Comparison of ENCODE assay signal across 22 mouse cellular contexts in the genomic region with DNA sequence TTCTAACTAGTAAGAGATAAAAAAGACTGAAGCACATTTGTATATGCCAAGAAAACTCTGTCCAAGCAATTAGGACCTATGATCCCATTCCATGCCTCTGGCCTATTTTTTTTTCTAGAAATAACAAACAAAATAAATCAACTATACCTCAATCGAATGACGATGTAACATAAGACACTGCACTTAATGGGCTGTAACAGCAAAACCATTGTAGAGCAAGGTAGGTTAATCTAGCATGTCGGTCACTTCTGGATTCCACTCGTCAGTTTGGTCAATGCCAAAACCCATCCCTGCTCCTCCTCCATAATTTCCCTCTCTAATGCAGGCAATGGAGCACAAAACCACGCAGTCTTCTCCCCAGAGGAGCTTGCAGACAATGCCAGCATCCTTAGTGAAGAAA.
DNase-seq lines count a peak whose midpoint lies in the region; ATAC-seq and TF ChIP-seq lines count a peak whose summit lies in the region.
"Had no signal": no experiment of that assay in that cellular context is flagged by ENCODE, and none has a peak within 500 bp of the region (broad histone marks: within the 10 kb centered on the region; RNA-seq: fewer than 3 reads in every experiment).

No protein-coding gene starts in this region.

- ATAC-seq in hindbrain, embryonic 12.5 days (ENCODE audit: low FRiP score): peak; percentile 19; the same call in 1 of the 2 replicates
- ATAC-seq in hindbrain, embryonic 13.5 days (ENCODE audit: low FRiP score): no peak
- peak; percentile 79 for ATAC-seq in kidney, embryonic 15.5 days (replicated peaks; ENCODE audit: low FRiP score)
- ATAC-seq in kidney, postnatal 0 days (replicated peaks; ENCODE audit: low FRiP score, low read depth): 0 out of 2 replicates have a peak, but pooled peaks have one; percentile 5
- ATAC-seq: forebrain, embryonic 14.5 days had no signal

- no peak for DNase-seq in kidney, postnatal 36 days
- DNase-seq in kidney, postnatal 0 days (ENCODE audit: low spot score): peak; percentile 58
- no peak for DNase-seq in kidney, adult 2 months
- DNase-seq: adrenal gland, adult 2 months; adrenal gland, postnatal 10 days; adrenal gland, postnatal 25 days; cerebellum, adult 11 months; cerebellum, adult 18-20 months; cerebellum, adult 8-10 months; cerebellum, adult 9-11 months; cerebellum, postnatal 14 days; cerebellum, postnatal 36 days; embryo, embryonic 11 days had no signal

- WGBS in hindbrain, embryonic 12.5 days: 65% methylated on average over 5 of the region's 5 CpGs
- 58% methylated on average over 5 of the region's 5 CpGs for WGBS in hindbrain, embryonic 13.5 days
- WGBS in kidney, embryonic 15.5 days: 46% methylated on average over 5 of the region's 5 CpGs
- 42% methylated on average over 5 of the region's 5 CpGs for WGBS in kidney, postnatal 0 days
- 35% methylated on average over 5 of the region's 5 CpGs for WGBS in kidney, adult 2 months

- no peak overlapping the region for H3K27ac ChIP-seq in hindbrain, embryonic 12.5 days
- H3K27ac ChIP-seq in hindbrain, embryonic 13.5 days: no peak overlapping the region
- no peak overlapping the region for H3K27ac ChIP-seq in kidney, embryonic 15.5 days
- no peak overlapping the region for H3K27ac ChIP-seq in kidney, postnatal 0 days
- H3K27ac ChIP-seq in kidney, adult 2 months (ENCODE audit: insufficient read depth, low read depth, low read length): no peak overlapping the region
- H3K27ac ChIP-seq: embryonic facial prominence, embryonic 13.5 days; embryonic facial prominence, embryonic 15.5 days; forebrain, embryonic 10.5 days; forebrain, embryonic 12.5 days had no signal

- H3K4me3 ChIP-seq in hindbrain, embryonic 12.5 days: no peak overlapping the region
- no peak overlapping the region for H3K4me3 ChIP-seq in hindbrain, embryonic 13.5 days
- no peak overlapping the region for H3K4me3 ChIP-seq in kidney, embryonic 15.5 days (replicated peaks)
- no peak overlapping the region for H3K4me3 ChIP-seq in kidney, postnatal 0 days (replicated peaks; ENCODE audit: low read depth, low read length)
- H3K4me3 ChIP-seq in kidney, adult 2 months (ENCODE audit: insufficient read depth, low read depth, low read length): no peak overlapping the region
- H3K4me3 ChIP-seq: embryonic facial prominence, embryonic 13.5 days; embryonic facial prominence, embryonic 15.5 days; erythroblast, embryonic 14.5 days; forebrain, embryonic 10.5 days; forebrain, embryonic 12.5 days had no signal

- H3K27me3 ChIP-seq in hindbrain, embryonic 12.5 days: no peaks in the 10 kb centered on the region
- no peaks in the 10 kb centered on the region for H3K27me3 ChIP-seq in hindbrain, embryonic 13.5 days
- H3K27me3 ChIP-seq in kidney, embryonic 15.5 days: no peaks in the 10 kb centered on the region
- H3K27me3 ChIP-seq in kidney, postnatal 0 days (ENCODE audit: insufficient read depth, low read length): no peaks in the 10 kb centered on the region
- no peaks in the 10 kb centered on the region for H3K27me3 ChIP-seq in kidney, adult 2 months (replicated peaks; ENCODE audit: control insufficient read depth, insufficient read depth, low read length)
- H3K27me3 ChIP-seq: embryonic facial prominence, embryonic 13.5 days; embryonic facial prominence, embryonic 15.5 days; forebrain, embryonic 12.5 days had no signal

- H3K9me3 ChIP-seq in hindbrain, embryonic 12.5 days (replicated peaks): no peaks in the 10 kb centered on the region
- H3K9me3 ChIP-seq in hindbrain, embryonic 13.5 days: no peaks in the 10 kb centered on the region
- no peaks in the 10 kb centered on the region for H3K9me3 ChIP-seq in kidney, embryonic 15.5 days (replicated peaks)
- no peaks in the 10 kb centered on the region for H3K9me3 ChIP-seq in kidney, postnatal 0 days (replicated peaks; ENCODE audit: low read length)
- H3K9me3 ChIP-seq: embryonic facial prominence, embryonic 13.5 days; embryonic facial prominence, embryonic 15.5 days; forebrain, embryonic 10.5 days; forebrain, embryonic 12.5 days had no signal

- H3K9ac ChIP-seq in hindbrain, embryonic 12.5 days: no peak overlapping the region
- no peak overlapping the region for H3K9ac ChIP-seq in hindbrain, embryonic 13.5 days
- H3K9ac ChIP-seq in kidney, embryonic 15.5 days: no peak overlapping the region
- H3K9ac ChIP-seq in kidney, postnatal 0 days (ENCODE audit: low read depth, low read length): no peak overlapping the region
- H3K9ac ChIP-seq: embryonic facial prominence, embryonic 13.5 days; embryonic facial prominence, embryonic 15.5 days; forebrain, embryonic 12.5 days had no signal

- H3K36me3 ChIP-seq in hindbrain, embryonic 12.5 days: no peaks in the 10 kb centered on the region
- H3K36me3 ChIP-seq in hindbrain, embryonic 13.5 days: no peaks in the 10 kb centered on the region
- no peaks in the 10 kb centered on the region for H3K36me3 ChIP-seq in kidney, embryonic 15.5 days
- H3K36me3 ChIP-seq in kidney, postnatal 0 days (ENCODE audit: insufficient read depth, low read length): no peaks in the 10 kb centered on the region
- no peaks in the 10 kb centered on the region for H3K36me3 ChIP-seq in kidney, adult 2 months (ENCODE audit: control insufficient read depth, insufficient read depth, low read length)
- H3K36me3 ChIP-seq: embryonic facial prominence, embryonic 13.5 days; embryonic facial prominence, embryonic 15.5 days; forebrain, embryonic 10.5 days; forebrain, embryonic 12.5 days had no signal

- no peaks in the 10 kb centered on the region for H3K4me1 ChIP-seq in hindbrain, embryonic 12.5 days
- H3K4me1 ChIP-seq in hindbrain, embryonic 13.5 days (replicated peaks): no peaks in the 10 kb centered on the region
- H3K4me1 ChIP-seq in kidney, embryonic 15.5 days: no peaks in the 10 kb centered on the region
- no peaks in the 10 kb centered on the region for H3K4me1 ChIP-seq in kidney, postnatal 0 days (replicated peaks; ENCODE audit: insufficient read depth, low read length)
- no peaks in the 10 kb centered on the region for H3K4me1 ChIP-seq in kidney, adult 2 months (ENCODE audit: control insufficient read depth, insufficient read depth, low read length)
- H3K4me1 ChIP-seq: embryonic facial prominence, embryonic 13.5 days; embryonic facial prominence, embryonic 15.5 days; forebrain, embryonic 10.5 days; forebrain, embryonic 12.5 days had no signal

- no peak for TF ChIP-seq CTCF in kidney, postnatal 0 days (IDR thresholded peaks at IDR 0.05; ENCODE audit: low read depth)
- TF ChIP-seq CTCF in kidney, adult 2 months (conservative IDR thresholded peaks at IDR 0.05; ENCODE audit: insufficient read depth, insufficient read length, low read depth, low read length): no peak

- H3K4me2 ChIP-seq in hindbrain, embryonic 12.5 days (replicated peaks): no peak overlapping the region
- no peak overlapping the region for H3K4me2 ChIP-seq in hindbrain, embryonic 13.5 days
- H3K4me2 ChIP-seq in kidney, embryonic 15.5 days: no peak overlapping the region
- no peak overlapping the region for H3K4me2 ChIP-seq in kidney, postnatal 0 days (ENCODE audit: low read length)
- H3K4me2 ChIP-seq: embryonic facial prominence, embryonic 13.5 days; embryonic facial prominence, embryonic 15.5 days; forebrain, embryonic 12.5 days had no signal

- no peak for TF ChIP-seq POLR2A in kidney, adult 2 months (IDR thresholded peaks at IDR 0.05; ENCODE audit: low read depth, low read length)
